In the genomic region with DNA sequence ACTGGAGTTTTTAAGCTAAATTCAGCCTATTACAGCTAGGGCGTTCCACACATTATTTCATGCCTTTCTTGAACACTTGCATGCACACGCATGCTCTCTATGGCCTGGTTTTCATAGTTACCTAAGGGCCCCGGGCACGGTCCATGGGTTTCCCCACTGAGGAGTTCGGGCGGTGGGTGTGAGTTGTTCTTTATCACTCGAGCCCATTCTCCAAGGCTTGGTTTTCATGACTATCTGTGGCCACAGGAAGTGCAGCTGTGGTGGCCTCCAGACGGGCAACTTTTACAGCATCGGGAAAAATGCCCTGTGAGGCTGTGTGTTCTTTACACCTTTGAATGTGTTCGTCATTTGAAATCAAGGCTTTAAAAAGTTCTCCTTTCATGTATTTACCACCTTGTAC, we compare ENCODE assay signal across 32 mouse cellular contexts. TPM values are rescaled to one million over a fixed set of nuclear protein-coding genes. Genes with fewer than 3 reads are reported as not detected.
A peak's percentile ranks its signal among the peaks of the same experiment; 100 is the strongest.
DNase-seq lines count a peak whose midpoint lies in the region; ATAC-seq and TF ChIP-seq lines count a peak whose summit lies in the region.
"Had no signal": no experiment of that assay in that cellular context is flagged by ENCODE, and none has a peak within 500 bp of the region (broad histone marks: within the 10 kb centered on the region; RNA-seq: fewer than 3 reads in every experiment).

No protein-coding gene starts in this region.

- H3K4me3 ChIP-seq in liver, postnatal 0 days (ENCODE audit: low read depth, low read length) = no peak overlapping the region
- H3K4me3 ChIP-seq in liver, embryonic 12.5 days = 0 out of 2 replicates have a peak overlapping the region, but pooled peaks have one; percentile 3
- H3K4me3 ChIP-seq: forebrain, embryonic 15.5 days; heart, adult 2 months; heart, embryonic 13.5 days; layer of hippocampus, adult 2 months; limb, embryonic 15.5 days; lung, embryonic 15.5 days; neural tube, embryonic 15.5 days had no signal

- no peak overlapping the region for H3K9ac ChIP-seq in liver, postnatal 0 days (replicated peaks)
- H3K9ac ChIP-seq in liver, embryonic 12.5 days = peak overlapping the region; percentile 22; the same call in 1 of the 2 replicates
- H3K9ac ChIP-seq: forebrain, embryonic 15.5 days; heart, embryonic 13.5 days; hindbrain, embryonic 14.5 days; limb, embryonic 15.5 days; lung, embryonic 15.5 days; neural tube, embryonic 15.5 days had no signal

- no peak for TF ChIP-seq CTCF in liver, postnatal 0 days (IDR thresholded peaks at IDR 0.05; ENCODE audit: low read depth)

- H3K36me3 ChIP-seq in liver, postnatal 0 days (replicated peaks; ENCODE audit: insufficient read depth, low read length) = peaks cover 8% of the 10 kb centered on the region; the same call in 1 of the 2 replicates
- peaks cover 64% of the 10 kb centered on the region for H3K36me3 ChIP-seq in liver, embryonic 12.5 days

- no peaks in the 10 kb centered on the region for H3K27me3 ChIP-seq in liver, postnatal 0 days (ENCODE audit: insufficient read depth, low read length)
- no peaks in the 10 kb centered on the region for H3K27me3 ChIP-seq in liver, embryonic 12.5 days (replicated peaks)
- H3K27me3 ChIP-seq: CH12.LX; forebrain, embryonic 15.5 days; heart, embryonic 13.5 days; limb, embryonic 15.5 days; lung, embryonic 15.5 days; neural tube, embryonic 15.5 days; Patski had no signal

- no peak overlapping the region for H3K27ac ChIP-seq in liver, postnatal 0 days (ENCODE audit: low read depth)
- peak overlapping the region; percentile 54 for H3K27ac ChIP-seq in liver, embryonic 12.5 days
- H3K27ac ChIP-seq: forebrain, embryonic 15.5 days; heart, adult 2 months; heart, embryonic 13.5 days; hindbrain, embryonic 14.5 days; layer of hippocampus, adult 2 months; limb, embryonic 15.5 days; lung, embryonic 15.5 days; neural tube, embryonic 15.5 days had no signal

- no peaks in the 10 kb centered on the region for H3K4me1 ChIP-seq in liver, postnatal 0 days (ENCODE audit: insufficient read depth)
- peaks cover 13% of the 10 kb centered on the region for H3K4me1 ChIP-seq in liver, embryonic 12.5 days
- H3K4me1 ChIP-seq: forebrain, embryonic 15.5 days; heart, embryonic 13.5 days; limb, embryonic 15.5 days; lung, embryonic 15.5 days; neural tube, embryonic 15.5 days had no signal

- no peak for ATAC-seq in liver, postnatal 0 days
- ATAC-seq in liver, embryonic 12.5 days = peak; percentile 87
- peak; percentile 71 for ATAC-seq in megakaryocyte progenitor cell, adult 5-6 weeks (replicated peaks; ENCODE audit: poor library complexity)
- ATAC-seq: forebrain, embryonic 15.5 days; intestine, postnatal 0 days; Patski had no signal

- no peak overlapping the region for H3K4me2 ChIP-seq in liver, postnatal 0 days (ENCODE audit: low read depth, low read length)
- peak overlapping the region; percentile 32 for H3K4me2 ChIP-seq in liver, embryonic 12.5 days
- H3K4me2 ChIP-seq: forebrain, embryonic 15.5 days; heart, embryonic 13.5 days; hindbrain, embryonic 14.5 days; limb, embryonic 15.5 days; lung, embryonic 15.5 days; neural tube, embryonic 15.5 days had no signal

- DNase-seq in liver = peak; percentile 36
- no peak for DNase-seq in liver, postnatal 0 days
- DNase-seq in R1 (ENCODE audit: low read depth, low spot score) = peak; percentile 9
- DNase-seq in heart, adult 8-10 months (ENCODE audit: low spot score) = no peak
- DNase-seq in layer of hippocampus, adult 9-11 months = no peak
- no peak for DNase-seq in cerebellum, postnatal 4 days (ENCODE audit: low spot score in 2 of 2)
- DNase-seq: adrenal gland, postnatal 25 days; cerebellum, adult 18-20 months; cerebellum, postnatal 10 days; gastrocnemius, postnatal 25 days; heart, adult 2 months; heart, postnatal 10 days; kidney, postnatal 36 days; layer of hippocampus, postnatal 36 days; left cerebral cortex, postnatal 4 days; midbrain, embryonic 14.5 days; retina, postnatal 1 day; right cerebral cortex, postnatal 14 days; thymus, adult 2 months; thymus, postnatal 36 days had no signal

- no peaks in the 10 kb centered on the region for H3K9me3 ChIP-seq in liver, postnatal 0 days (ENCODE audit: low read length)
- no peaks in the 10 kb centered on the region for H3K9me3 ChIP-seq in liver, embryonic 12.5 days (replicated peaks)
- H3K9me3 ChIP-seq: forebrain, embryonic 15.5 days; heart, embryonic 13.5 days; limb, embryonic 15.5 days; lung, embryonic 15.5 days; neural tube, embryonic 15.5 days had no signal

- TF ChIP-seq EP300 in liver, postnatal 0 days (IDR thresholded peaks at IDR 0.05; ENCODE audit: low read depth) = no peak

- 60% methylated on average over 10 of the region's 10 CpGs for WGBS in liver, postnatal 0 days (ENCODE audit: insufficient replicate concordance)
- WGBS in liver, embryonic 12.5 days (ENCODE audit: insufficient replicate concordance) = 32% methylated on average over 10 of the region's 10 CpGs

RNA-seq across cellular contexts. Expression of a gene that starts 56.6 kb away (rescaled TPM):
- 6.8 and 8.0 TPM in 2 replicates for polyA plus RNA-seq in liver, postnatal 0 days (2015; fragmentation: Nextera tagmentation; extraction: Ambion mirVana)
- polyA plus RNA-seq in liver, embryonic 12.5 days (2016; fragmentation: Nextera tagmentation; extraction: Ambion mirVana) = 28.2 and 28.7 TPM in 2 replicates
- total RNA-seq in megakaryocyte progenitor cell, adult 5-6 weeks (2015) = 26.3 and 28.3 TPM in 2 replicates
- total RNA-seq in megakaryocyte progenitor cell, adult 5-6 weeks (2017) = 27.2 and 33.3 TPM in 2 replicates
- total RNA-seq in heart, adult 8-10 months (2022) = 10 to 100 TPM; 35.2 to 42.7 (median 39.9) TPM

Comparison
In these comparisons a context has a peak if more than half of its experiments do, and no peak if none do; other contexts are left out.
1. DNase-seq: peak in liver (single experiment) and R1 (single experiment); none in liver, postnatal 0 days (single experiment), heart, adult 8-10 months (single experiment), layer of hippocampus, adult 9-11 months (single experiment) and cerebellum, postnatal 4 days (0 of 2).